24 mouse cellular contexts compared by ENCODE assay signal in genomic region chr5:76851316-76851715, GRCm38 (mm10). TPM values are rescaled to one million over a fixed set of nuclear protein-coding genes. Genes with fewer than 3 reads are reported as not detected.
DNase-seq lines count a peak whose midpoint lies in the region; ATAC-seq and TF ChIP-seq lines count a peak whose summit lies in the region.
"Had no signal": no experiment of that assay in that cellular context is flagged by ENCODE, and none has a peak within 500 bp of the region (broad histone marks: within the 10 kb centered on the region; RNA-seq: fewer than 3 reads in every experiment).

No protein-coding gene starts in this region.

- H3K4me2 ChIP-seq in hindbrain, postnatal 0 days (ENCODE audit: low read depth, low read length): no peak overlapping the region
- H3K4me2 ChIP-seq: embryonic facial prominence, embryonic 15.5 days; forebrain, embryonic 13.5 days; heart, embryonic 15.5 days; midbrain, embryonic 11.5 days had no signal

- no peak for TF ChIP-seq CTCF in hindbrain, postnatal 0 days (IDR thresholded peaks at IDR 0.05; ENCODE audit: low read depth)

- peaks cover 26% of the 10 kb centered on the region for H3K27me3 ChIP-seq in hindbrain, embryonic 10.5 days (ENCODE audit: insufficient read depth, poor library complexity, severe bottlenecking)
- no peaks in the 10 kb centered on the region for H3K27me3 ChIP-seq in hindbrain, postnatal 0 days (ENCODE audit: insufficient read depth, low read length)
- H3K27me3 ChIP-seq in embryonic facial prominence, embryonic 10.5 days (replicated peaks; ENCODE audit: low read depth, poor library complexity, severe bottlenecking): peaks cover 24% of the 10 kb centered on the region

- no peak for ATAC-seq in hindbrain, postnatal 0 days
- no peak for ATAC-seq in erythroblast, adult 5-6 weeks (replicated peaks; ENCODE audit: low FRiP score, poor library complexity, severe bottlenecking)
- ATAC-seq: forebrain, embryonic 13.5 days; liver, postnatal 0 days had no signal

- WGBS in hindbrain, embryonic 10.5 days: 83% methylated on average over 4 of the region's 4 CpGs
- WGBS in hindbrain, postnatal 0 days: 78% methylated on average over 4 of the region's 4 CpGs
- WGBS in embryonic facial prominence, embryonic 10.5 days: 83% methylated on average over 4 of the region's 4 CpGs

- no peak overlapping the region for H3K4me3 ChIP-seq in hindbrain, embryonic 10.5 days
- no peak overlapping the region for H3K4me3 ChIP-seq in hindbrain, postnatal 0 days (ENCODE audit: low read length)
- H3K4me3 ChIP-seq in embryonic facial prominence, embryonic 10.5 days: no peak overlapping the region
- H3K4me3 ChIP-seq: embryonic facial prominence, embryonic 15.5 days; forebrain, embryonic 13.5 days; heart, embryonic 15.5 days; left cerebral cortex, adult 2 months; limb, embryonic 10.5 days had no signal

- H3K9ac ChIP-seq in hindbrain, postnatal 0 days (replicated peaks; ENCODE audit: low read length): no peak overlapping the region
- H3K9ac ChIP-seq: embryonic facial prominence, embryonic 15.5 days; forebrain, embryonic 13.5 days; heart, embryonic 15.5 days; liver, postnatal 0 days had no signal

- peaks cover 16% of the 10 kb centered on the region for H3K4me1 ChIP-seq in hindbrain, embryonic 10.5 days (replicated peaks)
- no peaks in the 10 kb centered on the region for H3K4me1 ChIP-seq in hindbrain, postnatal 0 days (ENCODE audit: insufficient read depth, low read length)
- peaks cover 11% of the 10 kb centered on the region for H3K4me1 ChIP-seq in embryonic facial prominence, embryonic 10.5 days

- H3K36me3 ChIP-seq in hindbrain, embryonic 10.5 days: peaks cover 76% of the 10 kb centered on the region
- H3K36me3 ChIP-seq in hindbrain, postnatal 0 days (ENCODE audit: insufficient read depth, low read length): no peaks in the 10 kb centered on the region
- peaks cover 49% of the 10 kb centered on the region for H3K36me3 ChIP-seq in embryonic facial prominence, embryonic 10.5 days (replicated peaks)
- H3K36me3 ChIP-seq: embryonic facial prominence, embryonic 15.5 days; heart, embryonic 15.5 days had no signal

- no peaks in the 10 kb centered on the region for H3K9me3 ChIP-seq in hindbrain, embryonic 10.5 days
- H3K9me3 ChIP-seq in hindbrain, postnatal 0 days (ENCODE audit: low read length): no peaks in the 10 kb centered on the region
- H3K9me3 ChIP-seq in embryonic facial prominence, embryonic 10.5 days: no peaks in the 10 kb centered on the region
- H3K9me3 ChIP-seq: embryonic facial prominence, embryonic 15.5 days; forebrain, embryonic 13.5 days; heart, embryonic 15.5 days; limb, embryonic 10.5 days had no signal

- 0 out of 2 replicates have a peak overlapping the region, but pooled peaks have one; percentile 35 for H3K27ac ChIP-seq in hindbrain, embryonic 10.5 days
- H3K27ac ChIP-seq in hindbrain, postnatal 0 days: no peak overlapping the region
- H3K27ac ChIP-seq in embryonic facial prominence, embryonic 10.5 days (replicated peaks): peak overlapping the region; percentile 35; the same call in 1 of the 2 replicates
- H3K27ac ChIP-seq: embryonic facial prominence, embryonic 15.5 days; heart, embryonic 15.5 days; left cerebral cortex, adult 2 months; limb, embryonic 10.5 days had no signal

- no peak for DNase-seq in hindbrain, embryonic 10.5 days (ENCODE audit: low spot score)
- DNase-seq in hindbrain, postnatal 0 days (ENCODE audit: low spot score): no peak
- DNase-seq in 416B (ENCODE audit: low read depth) (peak; percentile 30), R1 (ENCODE audit: low read depth, low spot score) (peak; percentile 43)
- DNase-seq in embryonic facial prominence, embryonic 10.5 days (ENCODE audit: low spot score): no peak
- no peak for DNase-seq in embryo, embryonic 10.5 days (ENCODE audit: low spot score)
- no peak for DNase-seq in kidney, postnatal 25 days
- DNase-seq: cerebellum, adult 9-11 months; embryo, embryonic 11 days; gastrocnemius, postnatal 36 days; kidney, adult 9 months; kidney, postnatal 36 days; layer of hippocampus, adult 9-11 months; liver, postnatal 0 days; lung, postnatal 36 days; right cerebral cortex, adult 18-20 months; thymus, postnatal 25 days had no signal

RNA-seq across cellular contexts. Expression of gene Aasdh, which starts 54.0 kb away (rescaled TPM):
- 17.6 and 23.3 TPM in 2 replicates for polyA plus RNA-seq in hindbrain, embryonic 10.5 days (2016; fragmentation: Nextera tagmentation; extraction: Ambion mirVana)
- total RNA-seq in hindbrain, postnatal 0 days (2014; rRNA removed): 9.9 and 15.1 TPM in 2 replicates
- 10.2 and 12.8 TPM in 2 replicates for polyA plus RNA-seq in hindbrain, postnatal 0 days (2015; fragmentation: Nextera tagmentation; extraction: Ambion mirVana)
- 23.2 and 26.2 TPM in 2 replicates for polyA plus RNA-seq in embryonic facial prominence, embryonic 10.5 days (2016; fragmentation: Nextera tagmentation; extraction: Ambion mirVana)
- total RNA-seq in erythroblast, adult 5-6 weeks (2015; ENCODE audit: low replicate concordance): 4.2 TPM in 2 replicates
- 3.6 and 13.5 TPM in 2 replicates for total RNA-seq in erythroblast, adult 5-6 weeks (2017; ENCODE audit: low replicate concordance)

Comparison
In these comparisons a context has a peak if more than half of its experiments do, and no peak if none do; other contexts are left out.
1. DNase-seq: peak in 416B (single experiment) and R1 (single experiment); none in hindbrain, embryonic 10.5 days (single experiment), hindbrain, postnatal 0 days (single experiment), embryonic facial prominence, embryonic 10.5 days (single experiment), embryo, embryonic 10.5 days (single experiment) and kidney, postnatal 25 days (0 of 2).